Mouse (Mus musculus) kidney, adult 11 months (tissue): Measurements from ENCODE around the gene Spem1.

Source experiments
- DNase-seq: peaks from one replicate; pipeline ENCODE4 v3.0.0; 2022

Gene Spem1

GRCm38 (mm10) chr11:69799394-69800137, 22.4 kb downstream of the Spem1 start:
- no peak for DNase-seq

GRCm38 (mm10) chr11:69797924-69798323, 24.1 kb downstream of the Spem1 start:
- no peak for DNase-seq

GRCm38 (mm10) chr11:69795983-69796435, 26.0 kb downstream of the Spem1 start:
- DNase-seq, result no peak

GRCm38 (mm10) chr11:69795168-69795982, 26.6 kb downstream of the Spem1 start, which contains the start of gene Chrnb1:
Chrnb1 (minus strand) TSS chr11:69795943.
- DNase-seq, result peak; percentile 99

DNA sequence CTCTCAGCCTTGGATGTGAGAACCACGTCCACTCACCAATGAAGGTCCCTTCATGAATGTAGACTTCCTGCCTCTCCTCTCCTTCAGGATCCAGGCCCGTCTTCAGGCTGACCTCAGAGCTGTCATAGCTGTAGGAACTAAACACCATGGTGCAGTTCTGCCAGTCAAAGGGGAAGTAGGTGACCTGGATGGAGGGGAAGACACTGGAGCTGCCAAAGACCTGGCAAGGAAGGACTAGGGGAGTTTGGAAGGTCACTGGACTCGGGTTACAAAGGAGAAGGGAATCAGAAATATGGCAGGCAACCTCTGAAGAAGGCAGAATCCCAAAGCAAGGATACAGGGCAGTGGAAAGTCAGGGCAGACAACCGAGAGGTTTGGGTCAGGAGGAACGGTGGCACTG, 28.6 kb downstream of the Spem1 start:
- no peak for DNase-seq

GRCm38 (mm10) chr11:69791420-69791819, 30.6 kb downstream of the Spem1 start:
- DNase-seq, result no peak

DNA sequence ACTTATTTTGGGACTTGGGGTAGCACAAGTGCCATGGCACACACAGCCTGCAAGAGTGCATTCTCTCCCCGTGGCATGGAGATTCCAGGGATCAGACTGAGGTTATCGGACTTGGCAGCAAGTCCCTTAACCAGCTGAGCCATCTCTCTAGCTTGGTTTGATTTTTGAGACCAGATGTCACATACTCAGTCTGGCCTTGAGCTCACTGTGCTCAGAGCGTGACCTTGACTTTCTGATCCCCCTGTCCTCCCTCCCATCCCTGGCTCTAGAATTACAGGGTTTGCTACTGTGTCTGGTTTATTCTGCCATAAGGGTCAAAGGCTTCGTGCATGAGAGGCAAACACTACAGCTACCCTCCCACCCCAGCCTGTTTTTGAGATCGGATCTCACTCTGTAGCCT, 32.5 kb downstream of the Spem1 start:
- no peak for DNase-seq

- DNase-seq, result no peak
These were observed 34.7 kb downstream of the Spem1 start for GRCm38 (mm10) chr11:69787306-69787705.

DNA sequence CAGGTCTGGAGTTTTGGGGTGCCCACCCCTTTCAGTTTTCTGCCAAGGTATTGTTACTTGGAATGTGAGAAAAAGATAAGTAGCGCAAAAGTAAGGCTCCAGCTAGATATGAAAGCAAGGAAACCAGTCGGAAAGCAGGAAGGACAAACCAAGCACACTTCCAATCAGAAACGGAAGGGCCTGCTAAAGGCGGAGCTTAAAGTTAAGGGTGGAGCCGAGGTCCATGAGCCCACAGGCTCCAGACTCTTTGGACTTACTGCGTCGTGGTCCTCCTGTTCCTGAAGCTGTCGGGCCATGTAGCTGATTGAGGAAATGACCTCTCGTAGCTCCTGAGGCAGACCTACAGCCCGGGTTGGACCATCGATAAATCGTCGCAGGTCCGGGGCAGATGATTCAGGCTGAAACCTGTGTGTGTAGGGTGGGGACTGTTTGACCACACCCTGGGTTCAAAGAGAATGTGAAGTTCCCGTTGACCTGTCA, 37.1 kb downstream of the Spem1 start:
- DNase-seq, result peak; percentile 38

DNA sequence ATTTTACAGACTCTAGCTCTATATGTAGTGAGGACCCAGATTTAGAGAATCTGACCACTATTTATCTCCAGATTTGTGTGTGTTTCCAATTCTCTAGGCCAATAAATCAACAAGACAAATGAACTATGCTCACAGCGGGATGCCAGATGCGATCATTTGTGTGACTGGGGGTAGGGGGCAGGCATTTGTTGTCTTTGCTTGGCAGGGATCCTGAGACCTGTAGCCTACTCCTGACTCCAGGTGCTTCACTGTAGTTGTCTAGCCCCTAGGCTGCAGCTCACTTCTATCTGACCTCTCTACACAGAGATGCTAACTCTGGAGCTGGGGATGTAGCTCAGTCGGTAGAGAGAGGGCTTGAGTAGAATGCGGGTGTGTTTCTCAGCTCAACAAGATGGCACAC, 40.2 kb downstream of the Spem1 start:
- DNase-seq, result no peak

DNA sequence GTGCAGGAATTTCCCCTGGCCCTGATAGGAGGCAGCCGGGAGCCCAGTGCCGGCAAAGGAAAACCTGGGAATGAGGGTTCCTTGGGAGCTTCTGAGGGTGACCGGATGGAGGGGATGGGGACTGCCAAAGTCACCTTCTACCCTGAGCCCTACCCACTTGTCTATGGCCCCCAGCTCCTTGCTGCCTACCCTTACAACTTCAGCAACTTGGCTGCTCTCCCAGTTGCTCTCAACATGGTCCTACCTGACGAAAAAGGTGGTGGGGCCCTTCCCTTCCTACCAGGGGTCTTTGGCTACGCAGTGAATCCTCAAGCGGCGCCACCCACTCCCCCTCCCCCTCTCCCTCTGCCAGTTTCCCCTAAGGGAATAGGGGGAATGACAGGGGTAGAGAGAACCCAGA, 43.0 kb downstream of the Spem1 start:
- DNase-seq, result no peak

- DNase-seq, result no peak
These were observed 43.6 kb downstream of the Spem1 start for GRCm38 (mm10) chr11:69778258-69778982.

- no peak for DNase-seq
These were observed 44.3 kb downstream of the Spem1 start for GRCm38 (mm10) chr11:69777504-69778257.

DNA sequence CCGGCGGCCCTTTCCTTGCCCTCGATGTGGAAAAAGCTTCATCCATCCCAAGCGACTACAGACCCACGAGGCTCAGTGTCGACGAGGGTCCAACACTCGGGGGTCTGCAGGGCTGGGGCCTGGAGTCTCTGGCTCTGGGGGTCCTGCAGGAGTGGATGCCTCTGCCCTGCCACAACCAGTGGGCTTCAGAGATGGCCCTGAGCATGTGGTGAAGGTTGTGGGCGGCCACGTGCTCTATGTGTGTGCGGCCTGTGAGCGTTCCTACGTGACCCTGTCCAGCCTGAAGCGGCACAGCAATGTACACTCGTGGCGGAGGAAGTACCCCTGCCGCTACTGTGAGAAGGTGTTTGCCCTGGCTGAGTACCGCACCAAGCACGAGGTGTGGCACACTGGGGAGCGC, 45.5 kb downstream of the Spem1 start:
- DNase-seq, result no peak

- no peak for DNase-seq
These were observed 46.3 kb downstream of the Spem1 start for GRCm38 (mm10) chr11:69775716-69776115.

DNA sequence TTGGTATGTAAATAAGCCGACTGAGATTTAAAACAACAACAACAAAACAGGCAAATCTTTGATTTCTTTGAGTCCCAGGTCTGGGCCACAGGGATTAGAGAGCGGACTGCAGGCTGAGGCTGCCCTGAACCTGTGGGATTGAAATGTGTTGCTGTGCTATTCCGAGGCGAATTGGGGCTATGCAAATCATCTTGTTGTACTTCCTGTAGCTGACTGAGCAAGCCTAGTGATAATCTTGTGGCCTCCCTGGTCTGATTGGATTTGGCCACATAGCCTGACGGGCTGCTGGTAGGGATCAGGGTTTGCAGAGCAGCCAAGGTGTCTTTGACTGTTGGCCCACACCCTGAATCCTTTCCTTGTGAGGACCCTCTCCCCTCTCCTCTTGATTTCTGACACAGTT, 47.0 kb downstream of the Spem1 start:
- no peak for DNase-seq
